ENCODE assay signal across 19 mouse cellular contexts in genomic region chr5:100392436-100392955, GRCm38 (mm10). TPM values are rescaled to one million over a fixed set of nuclear protein-coding genes. Genes with fewer than 3 reads are reported as not detected.
DNase-seq lines count a peak whose midpoint lies in the region; ATAC-seq lines count a peak whose summit lies in the region.
"Had no signal": no experiment of that assay in that cellular context is flagged by ENCODE, and none has a peak within 500 bp of the region (broad histone marks: within the 10 kb centered on the region; RNA-seq: fewer than 3 reads in every experiment).

No protein-coding gene starts in this region.

- DNase-seq in adrenal gland, adult 2 months: peak; percentile 67
- DNase-seq in adrenal gland, postnatal 10 days: peak; percentile 48
- peak; percentile 33 for DNase-seq in adrenal gland, postnatal 25 days
- DNase-seq in forebrain, embryonic 11.5 days (ENCODE audit: low spot score): no peak
- DNase-seq in left cerebral cortex, adult 8-10 months (ENCODE audit: low spot score in 2 of 2): no peak
- no peak for DNase-seq in midbrain, embryonic 11.5 days (ENCODE audit: low spot score, missing footprints)
- no peak for DNase-seq in testis, postnatal 10 days (ENCODE audit: low spot score)
- DNase-seq: cerebellum, adult 11-12 months; cerebellum, adult 2 months; cerebellum, adult 9-10 months; cerebellum, postnatal 10 days; cerebellum, postnatal 36 days; embryo, embryonic 11 days had no signal

- WGBS in forebrain, embryonic 11.5 days: 92% methylated on average over 20 of the region's 20 CpGs
- WGBS in midbrain, embryonic 11.5 days: 94% methylated on average over 20 of the region's 20 CpGs

- no peak overlapping the region for H3K4me3 ChIP-seq in forebrain, embryonic 11.5 days (ENCODE audit: low read depth, low read length)
- H3K4me3 ChIP-seq in midbrain, embryonic 11.5 days (ENCODE audit: low read depth, low read length): no peak overlapping the region
- H3K4me3 ChIP-seq: embryonic facial prominence, embryonic 13.5 days; embryonic facial prominence, embryonic 15.5 days; erythroblast, embryonic 14.5 days; forebrain, embryonic 10.5 days had no signal

- H3K9ac ChIP-seq in forebrain, embryonic 11.5 days (ENCODE audit: low read length): no peak overlapping the region
- no peak overlapping the region for H3K9ac ChIP-seq in midbrain, embryonic 11.5 days (ENCODE audit: low read length)
- H3K9ac ChIP-seq: embryonic facial prominence, embryonic 13.5 days; embryonic facial prominence, embryonic 15.5 days had no signal

- no peaks in the 10 kb centered on the region; the same call in 1 of the 2 replicates for H3K36me3 ChIP-seq in forebrain, embryonic 11.5 days (ENCODE audit: control insufficient read depth, insufficient read depth, low read length)
- H3K36me3 ChIP-seq in midbrain, embryonic 11.5 days (ENCODE audit: control insufficient read depth, insufficient read depth, low read length): peaks cover 10% of the 10 kb centered on the region

- no peaks in the 10 kb centered on the region for H3K9me3 ChIP-seq in forebrain, embryonic 11.5 days (ENCODE audit: control insufficient read depth, low read length)
- H3K9me3 ChIP-seq in midbrain, embryonic 11.5 days (ENCODE audit: control insufficient read depth, low read length): no peaks in the 10 kb centered on the region
- H3K9me3 ChIP-seq: embryonic facial prominence, embryonic 13.5 days; embryonic facial prominence, embryonic 15.5 days; forebrain, embryonic 10.5 days had no signal

- H3K27ac ChIP-seq in forebrain, embryonic 11.5 days (ENCODE audit: low read depth, low read length): no peak overlapping the region
- H3K27ac ChIP-seq in midbrain, embryonic 11.5 days (ENCODE audit: low read depth, low read length): no peak overlapping the region
- H3K27ac ChIP-seq: embryonic facial prominence, embryonic 13.5 days; embryonic facial prominence, embryonic 15.5 days; forebrain, embryonic 10.5 days had no signal

- H3K27me3 ChIP-seq in forebrain, embryonic 11.5 days (ENCODE audit: control insufficient read depth, insufficient read depth, low read length): no peaks in the 10 kb centered on the region
- no peaks in the 10 kb centered on the region for H3K27me3 ChIP-seq in midbrain, embryonic 11.5 days (ENCODE audit: control insufficient read depth, insufficient read depth, low read length)
- H3K27me3 ChIP-seq: embryonic facial prominence, embryonic 13.5 days; embryonic facial prominence, embryonic 15.5 days had no signal

- H3K4me1 ChIP-seq in forebrain, embryonic 11.5 days (replicated peaks; ENCODE audit: control insufficient read depth, insufficient read depth, low read length): no peaks in the 10 kb centered on the region
- H3K4me1 ChIP-seq in midbrain, embryonic 11.5 days (ENCODE audit: control insufficient read depth, insufficient read depth, low read length): no peaks in the 10 kb centered on the region
- H3K4me1 ChIP-seq: embryonic facial prominence, embryonic 15.5 days; forebrain, embryonic 10.5 days had no signal

- H3K4me2 ChIP-seq in forebrain, embryonic 11.5 days (ENCODE audit: low read depth, low read length, severe bottlenecking): no peak overlapping the region
- no peak overlapping the region for H3K4me2 ChIP-seq in midbrain, embryonic 11.5 days
- H3K4me2 ChIP-seq: embryonic facial prominence, embryonic 13.5 days; embryonic facial prominence, embryonic 15.5 days had no signal

- ATAC-seq in forebrain, embryonic 11.5 days (replicated peaks; ENCODE audit: low FRiP score): no peak
- no peak for ATAC-seq in midbrain, embryonic 11.5 days (ENCODE audit: low FRiP score)
- ATAC-seq: forebrain, embryonic 14.5 days; forebrain, embryonic 16.5 days had no signal

RNA-seq across cellular contexts. Expression of gene Sec31a, which starts 23.5 kb away (rescaled TPM):
- 100 to 1,000 TPM; 153 to 237 TPM for total RNA-seq in adrenal gland, adult 2 months (2021)
- polyA plus RNA-seq in adrenal gland, adult 2 months (2012; rRNA removed): 265 and 326 TPM in 2 replicates
- total RNA-seq in adrenal gland, postnatal 10 days (2021): 100 to 1,000 TPM; 149 to 150 TPM
- total RNA-seq in adrenal gland, postnatal 25 days (2021): 156 and 198 TPM in 2 replicates
- 109 and 117 TPM in 2 replicates for polyA plus RNA-seq in forebrain, embryonic 11.5 days (2014; fragmentation: Nextera tagmentation; extraction: Ambion mirVana)
- total RNA-seq in left cerebral cortex, adult 8-10 months (2022): 100 to 1,000 TPM; 107 to 120 (median 115) TPM
- 92.2 and 100 TPM in 2 replicates for polyA plus RNA-seq in midbrain, embryonic 11.5 days (2014; fragmentation: Nextera tagmentation; extraction: Ambion mirVana)

Comparison
In these comparisons a context has a peak if more than half of its experiments do, and no peak if none do; other contexts are left out.
1. DNase-seq: peak in adrenal gland, adult 2 months (single experiment), adrenal gland, postnatal 10 days (single experiment) and adrenal gland, postnatal 25 days (single experiment); none in forebrain, embryonic 11.5 days (single experiment), left cerebral cortex, adult 8-10 months (0 of 2), midbrain, embryonic 11.5 days (single experiment) and testis, postnatal 10 days (single experiment).